Mouse (Mus musculus) left cerebral cortex, adult 9 months (tissue): ENCODE results near the gene Acaa1b.

Experiments used
- DNase-seq, 2 experiments: peaks; one replicate each; pipeline ENCODE4 v3.0.0; 2022; ENCODE audit warnings: low spot score in 2 of 2

Acaa1b gene

GRCm38 (mm10) chr9:119156278-119157201 lies at the start of gene Acaa1b:
Acaa1b (minus strand) TSS chr9:119157093.
- peak in 1 of 2 experiments; percentile 70 for DNase-seq

GRCm38 (mm10) chr9:119206666-119207065 lies 49.8 kb upstream of the Acaa1b start:
- DNase-seq: no peak

- DNase-seq: no peak
These were observed 48.9 kb upstream of the Acaa1b start for GRCm38 (mm10) chr9:119205756-119206155.

GRCm38 (mm10) chr9:119203617-119204016 lies 46.7 kb upstream of the Acaa1b start:
- no peak for DNase-seq

- no peak for DNase-seq
These were observed 44.8 kb upstream of the Acaa1b start for GRCm38 (mm10) chr9:119201653-119202052.

GRCm38 (mm10) chr9:119199151-119199861 lies 42.4 kb upstream of the Acaa1b start:
- DNase-seq: no peak

GRCm38 (mm10) chr9:119192202-119192990 lies 35.5 kb upstream of the Acaa1b start:
- DNase-seq: peak in 1 of 2 experiments; percentile 25

GRCm38 (mm10) chr9:119181241-119181728 lies 24.4 kb upstream of the Acaa1b start:
- DNase-seq: no peak

- no peak for DNase-seq
These were observed 22.4 kb upstream of the Acaa1b start for GRCm38 (mm10) chr9:119179292-119179691.

- DNase-seq: no peak
These were observed 10.7 kb upstream of the Acaa1b start for GRCm38 (mm10) chr9:119167608-119168007.

- DNase-seq: no peak
These were observed 8.7 kb upstream of the Acaa1b start for GRCm38 (mm10) chr9:119165548-119165947.

GRCm38 (mm10) chr9:119164743-119165142 lies 7.8 kb upstream of the Acaa1b start:
- no peak for DNase-seq

GRCm38 (mm10) chr9:119160689-119161088 lies 3.8 kb upstream of the Acaa1b start:
- DNase-seq: no peak

GRCm38 (mm10) chr9:119158861-119159260 lies 2.0 kb upstream of the Acaa1b start, which contains the start of gene Gm47289:
Gm47289 (plus strand) TSS chr9:119159161.
- DNase-seq: no peak

- no peak for DNase-seq
These were observed 1.1 kb downstream of the Acaa1b start for GRCm38 (mm10) chr9:119155826-119156225.

- DNase-seq: no peak
These were observed 1.5 kb downstream of the Acaa1b start for GRCm38 (mm10) chr9:119155416-119155815.

- DNase-seq: no peak
These were observed 5.1 kb downstream of the Acaa1b start for GRCm38 (mm10) chr9:119151751-119152150.

- DNase-seq: no peak
These were observed 7.3 kb downstream of the Acaa1b start for GRCm38 (mm10) chr9:119149601-119150000.

GRCm38 (mm10) chr9:119146098-119146770 lies 10.7 kb downstream of the Acaa1b start:
- DNase-seq: no peak

GRCm38 (mm10) chr9:119145638-119146037 lies 11.3 kb downstream of the Acaa1b start:
- no peak for DNase-seq

GRCm38 (mm10) chr9:119145137-119145536 lies 11.8 kb downstream of the Acaa1b start:
- DNase-seq: no peak
